Mouse (Mus musculus) kidney, adult 2 months (tissue): ENCODE measurements around the gene Ccdc65. TPM values are rescaled to one million over a fixed set of nuclear protein-coding genes. Genes with fewer than 3 reads are reported as not detected.

Experiments
- DNase-seq: peaks from one replicate; pipeline ENCODE4 v3.0.0; 2021
- H3K27ac ChIP-seq: fragments of 200-500 bp; 2 replicates; pipeline ENCODE4 v1.5.1; 2012; ENCODE audit warnings: low read depth, low read length, control low read depth, inconsistent platforms; ENCODE audit not compliant: insufficient read depth
- H3K27me3 ChIP-seq: fragments of 200-500 bp; replicated peaks from 2 replicates; pipeline ENCODE4 v1.6.1; 2012; ENCODE audit warnings: mild to moderate bottlenecking, moderate library complexity, low read length, inconsistent platforms; ENCODE audit not compliant: control insufficient read depth, insufficient read depth
- H3K36me3 ChIP-seq: fragments of 200-500 bp; 2 replicates; pipeline ENCODE4 v1.6.1; 2012; ENCODE audit warnings: mild to moderate bottlenecking, moderate library complexity, low read length, inconsistent platforms; ENCODE audit not compliant: control insufficient read depth, insufficient read depth
- H3K4me1 ChIP-seq: fragments of 200-500 bp; 2 replicates; pipeline ENCODE4 v1.6.1; 2011; ENCODE audit warnings: low read length; ENCODE audit not compliant: control insufficient read depth, insufficient read depth
- H3K4me3 ChIP-seq: fragments of 200-500 bp; 2 replicates; pipeline ENCODE4 v1.5.1; 2011; ENCODE audit warnings: mild to moderate bottlenecking, low read depth, low read length, control low read depth; ENCODE audit not compliant: insufficient read depth
- CTCF ChIP-seq: fragments of 200-500 bp; conservative IDR thresholded peaks from 2 replicates; pipeline ENCODE4 v1.5.1; 2011; ENCODE audit warnings: low read depth, mild to moderate bottlenecking, control low read depth, low read length, moderate library complexity, mixed read lengths; ENCODE audit not compliant: insufficient read depth, insufficient read length
- POLR2A ChIP-seq: fragments of 200-500 bp; IDR thresholded peaks from one replicate; pipeline ENCODE4 v1.6.1; 2011; ENCODE audit warnings: low read depth, low read length, control low read depth
- WGBS: fragments of 180-500 bp; shearing (Covaris S2); methylation state at CpG from one replicate; pipeline ENCODE4 v1.1.7; 2018; 5-methylcytosine and 5-hydroxymethylcytosine counted together
- polyA plus RNA-seq: library from polyadenylated mRNA; depleted of rRNA; stranded (reverse); fragments of >200 nt; gene quantifications from 2 replicates; pipeline ENCODE4 v1.2.3, GENCODE M21; 2012; rRNA removed

The Ccdc65 gene
- polyA plus RNA-seq = 0.42 and 0.60 TPM in 2 replicates

DNA sequence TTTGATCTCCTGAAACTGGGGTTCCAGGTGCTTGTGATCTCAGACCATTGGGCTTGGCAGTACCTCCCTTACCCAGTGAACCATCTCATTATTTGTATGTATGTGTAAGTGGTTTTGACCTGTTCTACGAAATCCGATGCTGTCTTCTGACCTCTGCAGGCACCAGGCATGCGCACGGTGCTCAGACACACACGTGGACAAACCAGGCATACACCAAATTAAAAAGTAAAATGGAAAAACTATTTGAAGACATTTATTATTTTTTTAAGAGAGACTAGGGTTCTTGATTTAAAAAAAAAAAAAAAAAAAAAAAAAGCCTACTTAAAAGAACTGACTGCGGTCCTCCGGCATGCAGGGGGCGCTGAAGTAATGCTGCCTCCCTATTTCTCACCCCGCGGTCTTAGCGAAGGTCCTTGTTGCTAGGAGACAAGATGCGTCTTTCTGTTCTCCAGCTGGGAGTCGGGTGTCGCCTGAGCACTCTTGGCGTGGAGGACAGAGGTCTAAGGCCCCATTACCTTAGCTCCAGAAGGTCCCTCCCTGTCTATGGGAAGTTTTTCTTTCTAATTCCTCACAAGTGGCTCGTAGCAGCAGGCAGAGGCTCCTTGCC lies at the start of gene Ccdc65:
Ccdc65 (plus strand) TSS at position 442 of the 607 bp plus-strand sequence.
- Histone ChIP-seq H3K4me1 (no peaks in the 10 kb centered on the region), H3K36me3 (no peaks in the 10 kb centered on the region), H3K27me3 (no peaks in the 10 kb centered on the region), H3K27ac (no peak within 1 kb of the TSS), H3K4me3 (peak within 1 kb of the TSS; percentile 58)
- TF ChIP-seq CTCF (peak; percentile 75), POLR2A (no peak)
- WGBS = 11% methylated on average over 16 of the region's 16 CpGs
- DNase-seq = peak; percentile 93

DNA sequence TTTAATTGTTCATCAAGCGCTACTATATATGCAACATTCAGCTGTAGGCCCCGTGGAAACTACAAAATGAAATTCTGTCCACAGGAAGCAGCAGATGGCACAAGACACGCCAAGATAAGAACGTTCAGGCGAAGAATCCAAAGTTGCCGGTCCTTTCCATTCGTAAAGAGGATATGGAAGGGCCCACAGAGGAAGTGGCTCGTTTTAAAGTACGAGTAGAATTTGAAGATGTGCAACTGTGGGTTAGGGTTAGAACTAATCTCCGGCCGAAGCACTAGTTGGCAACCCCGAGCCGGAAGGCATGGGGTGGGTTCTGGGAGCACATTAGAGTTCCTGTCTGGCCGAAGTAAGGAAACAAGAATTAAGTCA lies 45.8 kb upstream of the Ccdc65 start:
- WGBS = under 1% methylated on average over 14 of the region's 14 CpGs
- no peaks in the 10 kb centered on the region for H3K27me3 ChIP-seq
- no peaks in the 10 kb centered on the region; the same call in 1 of the 2 replicates for H3K36me3 ChIP-seq
- TF ChIP-seq CTCF = no peak
- TF ChIP-seq POLR2A = no peak
- DNase-seq = no peak
- H3K4me3 ChIP-seq = peak overlapping the region; percentile 67
- no peaks in the 10 kb centered on the region for H3K4me1 ChIP-seq
- peak overlapping the region; percentile 92 for H3K27ac ChIP-seq

DNA sequence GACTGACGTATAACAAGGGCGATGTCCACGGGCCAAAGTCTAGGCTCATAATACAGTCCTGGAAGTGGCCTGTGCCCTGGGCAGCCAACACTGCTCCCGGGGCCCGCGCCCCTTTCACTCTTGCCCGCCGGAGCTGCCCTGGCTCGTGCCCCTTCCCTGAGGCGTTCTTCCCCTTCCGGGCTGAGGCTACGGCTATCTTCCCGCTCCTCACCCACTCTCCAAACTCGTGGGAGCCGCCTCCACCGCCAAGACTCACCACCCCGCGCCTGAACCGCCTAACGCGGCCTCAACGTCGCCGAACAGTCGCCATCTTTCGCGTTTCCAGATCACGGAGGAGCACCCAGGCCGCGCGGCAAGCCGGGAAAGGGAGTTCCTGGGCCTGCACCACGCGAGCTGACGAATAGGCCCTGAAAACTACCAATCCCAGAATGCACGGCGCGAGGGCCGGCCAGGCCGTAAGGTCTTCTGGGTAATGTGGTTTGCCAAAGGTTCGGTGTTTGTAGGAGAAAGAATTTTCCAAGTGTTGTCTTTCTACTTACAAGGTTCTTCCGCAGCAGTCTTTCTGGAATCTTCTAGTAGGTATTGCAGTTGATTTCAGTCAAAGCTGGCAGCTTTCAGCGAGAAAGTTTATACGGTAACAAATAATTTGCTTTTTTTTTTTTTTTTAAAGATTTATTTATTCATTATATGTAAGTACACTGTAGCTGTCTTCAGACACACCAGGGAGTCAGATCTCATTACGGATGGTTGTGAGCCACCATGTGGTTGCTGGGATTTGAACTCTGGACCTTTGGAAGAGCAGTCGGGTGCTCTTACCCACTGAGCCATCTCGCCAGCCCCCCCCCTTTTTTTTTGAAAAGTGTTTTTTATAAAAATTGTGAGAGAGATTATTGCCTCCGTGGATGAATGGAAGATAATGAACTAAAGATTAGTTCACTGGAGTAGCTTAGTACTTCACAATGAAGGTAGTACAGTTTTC lies 45.2 kb upstream of the Ccdc65 start, which contains the start of gene Ddx23:
Ddx23 (minus strand) TSS at position 328 of the 979 bp plus-strand sequence.
- peak within 1 kb of the TSS; percentile 92 for H3K27ac ChIP-seq
- DNase-seq = peak; percentile 98
- WGBS = 3% methylated on average over 48 of the region's 48 CpGs
- no peaks in the 10 kb centered on the region for H3K36me3 ChIP-seq
- peak within 1 kb of the TSS; percentile 67 for H3K4me3 ChIP-seq
- no peaks in the 10 kb centered on the region for H3K4me1 ChIP-seq
- no peaks in the 10 kb centered on the region for H3K27me3 ChIP-seq
- TF ChIP-seq CTCF (no peak), POLR2A (peak; percentile 38)

DNA sequence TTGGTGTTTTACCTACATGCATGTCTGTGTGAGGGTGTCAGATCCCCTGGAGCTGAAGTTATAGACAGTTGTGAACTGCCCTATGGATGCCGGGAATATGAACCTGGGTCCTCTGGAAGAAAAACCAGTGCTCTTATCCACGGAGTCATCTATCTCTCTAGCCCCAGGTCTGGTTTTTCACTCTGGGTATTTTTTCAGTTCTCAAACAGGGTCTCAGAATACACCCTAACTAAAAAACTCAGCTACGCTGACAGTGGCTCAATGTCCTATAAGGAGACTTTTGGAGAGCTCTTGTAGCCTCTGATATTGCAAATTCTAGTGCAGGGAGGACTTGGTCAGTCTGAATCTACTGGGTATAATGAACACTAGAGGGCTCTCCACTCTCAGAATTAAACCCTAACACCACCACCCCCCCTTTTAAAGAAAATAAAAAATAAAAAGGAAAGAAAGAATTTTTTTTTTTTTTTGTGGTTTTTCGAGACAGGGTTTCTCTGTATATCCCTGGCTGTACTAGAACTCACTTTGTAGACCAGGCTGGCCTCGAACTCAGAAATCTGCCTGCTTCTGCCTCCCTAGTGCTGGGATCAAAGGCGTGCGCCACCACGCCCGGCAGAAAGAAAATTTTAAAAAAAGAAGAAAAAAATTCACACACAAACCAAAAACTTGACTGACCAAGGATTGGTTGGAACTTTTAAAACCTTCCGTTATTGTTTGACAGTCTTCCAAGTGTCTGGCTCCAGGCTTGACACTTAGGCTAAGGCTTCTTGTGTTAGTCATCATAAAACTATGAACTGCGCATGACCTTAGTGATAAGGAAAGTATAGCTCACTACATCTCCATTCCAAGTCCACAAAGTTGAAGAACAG lies 43.7 kb upstream of the Ccdc65 start:
- H3K27me3 ChIP-seq = no peaks in the 10 kb centered on the region
- H3K4me1 ChIP-seq = no peaks in the 10 kb centered on the region
- no peak overlapping the region for H3K4me3 ChIP-seq
- peak; percentile 60 for DNase-seq
- no peaks in the 10 kb centered on the region for H3K36me3 ChIP-seq
- TF ChIP-seq POLR2A = no peak
- peak; percentile 23; the same call in 1 of the 2 replicates for TF ChIP-seq CTCF
- H3K27ac ChIP-seq = no peak overlapping the region
- 71% methylated on average over 11 of the region's 11 CpGs for WGBS

DNA sequence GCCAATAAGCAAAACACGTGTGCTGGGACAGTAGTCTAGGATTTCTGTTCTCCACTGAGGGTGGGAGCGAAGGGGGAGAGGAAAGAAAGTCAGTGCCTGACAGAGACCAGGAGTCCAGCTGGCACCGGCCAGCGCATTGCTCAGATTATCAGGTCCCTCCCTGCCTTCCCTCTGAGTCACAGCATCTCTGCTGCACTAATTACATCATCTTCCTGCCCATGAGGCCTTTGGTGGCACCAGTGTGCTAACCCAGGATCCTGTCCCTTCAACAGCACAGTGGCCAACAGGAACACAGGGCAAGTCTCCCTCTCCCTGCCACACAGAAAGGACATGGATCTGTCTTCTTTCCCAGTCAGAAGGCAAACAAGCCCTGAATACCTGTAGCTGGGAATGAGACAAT lies 35.4 kb upstream of the Ccdc65 start:
- TF ChIP-seq POLR2A (no peak), CTCF (no peak)
- no peaks in the 10 kb centered on the region for H3K36me3 ChIP-seq
- no peaks in the 10 kb centered on the region for H3K27me3 ChIP-seq
- DNase-seq = no peak
- 75% methylated on average over 4 of the region's 4 CpGs for WGBS
- no peak overlapping the region for H3K4me3 ChIP-seq
- no peak overlapping the region for H3K27ac ChIP-seq
- H3K4me1 ChIP-seq = no peaks in the 10 kb centered on the region

DNA sequence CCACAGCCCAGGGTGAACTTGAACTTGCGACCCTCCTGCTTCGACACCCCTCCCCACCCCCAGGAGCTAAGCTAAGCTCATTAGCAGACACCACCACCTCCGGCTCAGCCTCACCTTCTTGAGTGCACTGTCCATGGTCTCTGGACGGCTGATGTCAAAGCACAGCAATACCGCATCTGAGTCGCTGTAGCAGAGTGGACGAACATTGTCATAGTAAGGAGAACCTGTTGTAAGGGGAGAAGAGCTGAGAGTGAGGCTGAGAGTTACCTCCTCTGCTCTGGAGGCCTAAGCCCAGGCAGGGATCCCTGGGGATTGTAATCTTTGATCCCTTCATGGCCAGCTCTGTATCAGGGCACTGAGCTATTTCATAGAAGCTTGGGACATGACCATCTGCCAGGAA lies 34.3 kb upstream of the Ccdc65 start:
- TF ChIP-seq CTCF (no peak), POLR2A (no peak)
- 92% methylated on average over 7 of the region's 7 CpGs for WGBS
- Histone ChIP-seq H3K4me1 (no peaks in the 10 kb centered on the region), H3K27ac (no peak overlapping the region), H3K36me3 (no peaks in the 10 kb centered on the region), H3K27me3 (no peaks in the 10 kb centered on the region), H3K4me3 (no peak overlapping the region)
- DNase-seq = no peak
